Mouse (Mus musculus) granulocyte monocyte progenitor cell, adult 5-6 weeks (primary cell): Measurements from ENCODE around the gene Tex21. TPM values are rescaled to one million over a fixed set of nuclear protein-coding genes. Genes with fewer than 3 reads are reported as not detected.

Experiments
- total RNA-seq, 2 experiments: library from RNA; stranded (forward) in 1 of 2; stranded (reverse) in 1 of 2; fragments of 200-712, 200-1000 nt in 1 of 2; fragments of >200 nt in 1 of 2; fragmentation: Nextera tagmentation in 1 of 2; gene quantifications; 2 replicates each; pipeline ENCODE4 v1.2.3; 2014 to 2017

Gene Tex21
- total RNA-seq, 2 experiments from 2014 or later = not detected

Other genes starting within 250 kb of the Tex21 start
- not detected in 2 replicates for gene Esr2, start 69.5 kb downstream of the Tex21 start, total RNA-seq (2014; fragmentation: Nextera tagmentation)
- not detected in 2 replicates for gene Esr2, start 69.5 kb downstream of the Tex21 start, total RNA-seq (2017)
- 47.7 and 79.3 TPM in 2 replicates for gene Mthfd1, start 8.6 kb upstream of the Tex21 start, total RNA-seq (2014; fragmentation: Nextera tagmentation)
- gene Mthfd1, start 8.6 kb upstream of the Tex21 start, total RNA-seq (2017) = 106 and 111 TPM in 2 replicates
- gene Akap5, start 78.1 kb upstream of the Tex21 start, total RNA-seq (2014; fragmentation: Nextera tagmentation) = 0.17 TPM in 1 of 2 replicates, not detected in the other
- gene Akap5, start 78.1 kb upstream of the Tex21 start, total RNA-seq (2017) = 0.21 and 0.30 TPM in 2 replicates
- 26.4 and 29.4 TPM in 2 replicates for gene Zbtb25, start 122.9 kb upstream of the Tex21 start, total RNA-seq (2014; fragmentation: Nextera tagmentation)
- 21.4 and 22.4 TPM in 2 replicates for gene Zbtb25, start 122.9 kb upstream of the Tex21 start, total RNA-seq (2017)
- gene Zbtb1, start 123.5 kb upstream of the Tex21 start, total RNA-seq (2014; fragmentation: Nextera tagmentation) = 12.0 and 15.6 TPM in 2 replicates
- 12.9 and 15.3 TPM in 2 replicates for gene Zbtb1, start 123.5 kb upstream of the Tex21 start, total RNA-seq (2017)
- gene Hspa2, start 157.4 kb upstream of the Tex21 start, total RNA-seq (2014; fragmentation: Nextera tagmentation) = 1.9 and 7.3 TPM in 2 replicates
- 18.9 and 19.4 TPM in 2 replicates for gene Hspa2, start 157.4 kb upstream of the Tex21 start, total RNA-seq (2017)
- gene Ppp1r36, start 170.8 kb upstream of the Tex21 start, total RNA-seq (2014; fragmentation: Nextera tagmentation) = not detected in 2 replicates
- 0.69 TPM in 1 of 2 replicates, not detected in the other for gene Ppp1r36, start 170.8 kb upstream of the Tex21 start, total RNA-seq (2017)